Mouse (Mus musculus) gastrocnemius, postnatal 14 days (tissue): ENCODE results near the gene Ndufa5. TPM values are rescaled to one million over a fixed set of nuclear protein-coding genes. Genes with fewer than 3 reads are reported as not detected.
A peak's percentile ranks its signal among the peaks of the same experiment; 100 is the strongest.

Experiments
- DNase-seq: peaks from one replicate; pipeline ENCODE4 v3.0.0; 2021; ENCODE audit warnings: mixed read lengths
- intact Hi-C: fragments of 180-260 bp; cut with DNase I; formaldehyde crosslinking; loops from one replicate; pipeline ENCODE4 v1.15.1; 2025; ENCODE audit warnings: low total_unique reads
- total RNA-seq, 2 experiments: library from RNA; stranded (reverse); gene quantifications; 2 replicates each; pipeline ENCODE4 v1.2.3; 2021

Ndufa5 gene
- total RNA-seq, 2 experiments from 2014 or later: 489 to 566 TPM

DNA sequence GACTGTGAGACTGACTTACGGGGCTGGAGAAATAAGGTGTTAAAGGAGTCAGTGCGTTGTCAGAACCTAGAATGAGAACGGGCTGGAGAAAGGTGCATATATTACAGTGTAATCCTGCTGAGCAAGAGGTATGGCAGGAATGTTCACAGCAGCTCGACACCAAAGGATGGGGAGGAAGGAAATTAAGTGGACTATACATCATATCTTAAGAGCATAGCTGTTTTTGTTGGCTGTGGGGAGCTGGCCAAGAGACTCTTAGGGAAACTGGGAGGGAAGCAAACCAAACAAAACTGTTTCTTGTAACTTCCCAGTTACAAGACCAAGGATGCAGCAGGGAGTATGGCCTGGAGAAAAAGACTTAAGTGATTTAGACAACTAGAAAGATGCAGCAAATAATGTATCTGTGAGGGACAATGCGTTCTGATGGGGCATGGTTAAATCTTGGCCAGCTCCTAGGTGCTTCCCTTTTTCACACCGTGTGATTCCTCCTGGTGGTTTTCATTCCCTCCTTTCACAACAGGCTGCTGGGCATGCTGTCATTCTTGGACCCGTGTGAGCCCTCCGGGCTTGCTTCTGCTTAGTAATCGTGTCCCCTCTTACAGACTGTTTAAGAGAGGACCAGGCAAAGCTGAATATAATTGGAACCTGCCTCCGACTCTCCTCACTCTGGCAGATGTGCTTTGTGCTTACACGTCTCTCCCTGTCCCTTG is 3.1 kb upstream of the Ndufa5 start:
- intact Hi-C loops: no loop called here
- DNase-seq: peak; percentile 21

DNA sequence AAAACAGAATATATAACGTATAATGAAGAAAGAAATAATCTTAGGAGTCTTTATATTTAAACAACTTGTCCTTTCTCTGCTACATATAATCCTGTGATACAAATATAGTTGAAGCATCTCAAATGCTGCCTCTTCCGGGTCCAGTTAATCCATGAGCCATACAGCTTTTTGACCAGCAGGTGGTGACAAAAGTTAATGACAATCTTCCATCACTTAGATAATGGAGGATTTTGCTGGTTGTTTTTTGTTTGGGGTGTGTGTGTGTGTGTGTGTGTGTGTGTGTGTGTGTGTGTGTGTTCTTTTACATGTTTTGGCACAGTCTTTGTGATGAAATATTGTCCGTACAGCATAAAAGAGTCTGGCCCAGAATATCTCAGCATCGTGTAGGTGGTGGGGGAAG is 2.4 kb upstream of the Ndufa5 start:
- peak; percentile 13 for DNase-seq
- intact Hi-C loops: no loop called here

DNA sequence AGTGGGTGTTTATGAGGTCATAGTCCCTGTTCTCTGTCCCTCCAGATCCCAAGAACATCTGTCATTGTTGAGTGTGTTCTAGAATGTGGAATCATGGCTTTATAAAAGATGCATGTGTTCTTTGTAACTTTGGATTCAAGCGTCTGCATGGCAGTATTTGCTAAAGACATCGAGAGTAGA is 141 bp upstream of the Ndufa5 start, which contains the start of gene Asb15:
Gene Asb15, plus strand, starts transcription at position 81 of the 180 bp plus-strand sequence.
- DNase-seq: no peak
- intact Hi-C loops: loop anchor here (2.0 kb wide), 1 partner anchor 101 kb away; no protein-coding TSS in a partner anchor

DNA sequence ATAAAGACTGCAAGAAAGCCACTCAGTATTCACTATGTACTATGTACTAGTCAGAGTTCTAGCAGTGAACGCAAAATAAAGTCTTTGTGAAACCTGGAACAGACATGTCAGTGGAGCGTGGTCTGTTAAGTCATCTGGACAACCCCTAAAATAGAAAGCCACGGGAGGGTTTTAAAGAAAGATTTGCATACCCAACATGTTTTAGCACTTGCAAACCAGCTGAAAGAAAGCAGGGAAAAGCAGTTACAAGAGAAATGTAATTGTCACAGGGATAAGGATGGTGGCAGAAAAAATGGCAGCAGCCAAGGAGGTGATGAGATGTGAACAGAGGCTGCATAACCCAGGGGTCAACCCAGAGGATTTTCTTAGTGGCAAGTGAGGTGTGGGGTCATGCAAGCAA is 2.1 kb downstream of the Ndufa5 start:
- intact Hi-C loops: no loop called here
- no peak for DNase-seq

DNA sequence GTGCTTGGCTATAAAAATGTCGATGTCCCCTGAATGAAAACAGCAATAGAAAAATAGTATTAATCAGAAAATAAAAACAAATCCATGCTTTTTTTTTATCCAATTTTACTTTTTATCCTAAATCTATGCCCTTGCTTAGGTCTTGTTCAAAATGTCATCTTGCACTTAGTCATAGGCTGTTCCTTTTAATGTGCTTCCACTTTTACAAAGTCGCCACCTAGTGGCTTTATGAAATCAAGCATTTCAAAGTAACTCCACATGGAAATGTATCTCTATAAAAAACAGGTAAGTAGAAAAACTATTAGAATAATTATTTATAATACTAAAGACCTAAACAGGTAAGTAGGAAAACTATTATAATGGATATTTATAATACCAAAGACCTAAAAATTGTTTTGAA is 11.6 kb downstream of the Ndufa5 start:
- intact Hi-C loops: no loop called here
- no peak for DNase-seq

DNA sequence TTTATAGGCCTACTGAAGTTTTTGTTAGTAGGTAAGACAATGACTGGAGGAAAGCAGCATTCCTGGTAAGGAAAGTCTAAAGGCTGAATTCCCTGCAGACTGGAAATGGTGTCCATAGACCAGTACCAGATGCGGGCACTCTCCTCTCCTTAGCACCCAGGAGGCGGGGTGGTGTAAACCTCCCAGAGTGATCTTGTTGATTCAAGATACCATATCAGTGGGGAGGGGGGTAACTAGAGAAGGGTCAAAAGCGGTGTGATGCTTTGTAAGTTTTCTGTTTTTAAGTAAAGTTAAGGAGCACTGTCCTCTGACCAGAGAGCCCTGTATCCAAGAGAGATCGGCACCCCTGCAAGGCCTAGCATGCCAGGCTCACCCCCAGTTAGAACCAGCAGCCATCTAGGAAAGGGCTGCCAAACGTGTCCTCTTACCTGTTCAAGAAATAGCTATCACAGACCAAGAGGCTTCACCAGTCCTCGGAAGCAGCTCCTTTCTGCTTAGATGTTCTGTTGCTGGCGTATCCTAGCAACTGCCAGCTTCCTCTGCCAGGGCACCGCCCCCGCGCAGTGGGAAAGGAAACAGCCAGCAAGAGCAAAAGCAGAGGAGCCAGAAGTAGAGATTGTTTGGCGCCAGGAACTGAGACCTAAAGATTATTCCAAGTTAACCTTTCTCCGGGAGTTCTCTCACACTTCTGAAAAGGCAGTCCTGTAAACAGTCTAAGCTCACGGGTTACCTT is 13.1 kb downstream of the Ndufa5 start, which contains the start of gene Iqub:
Gene Iqub, minus strand, starts transcription at position 516 of the 733 bp plus-strand sequence.
- intact Hi-C loops: no loop called here
- peak; percentile 48 for DNase-seq

DNA sequence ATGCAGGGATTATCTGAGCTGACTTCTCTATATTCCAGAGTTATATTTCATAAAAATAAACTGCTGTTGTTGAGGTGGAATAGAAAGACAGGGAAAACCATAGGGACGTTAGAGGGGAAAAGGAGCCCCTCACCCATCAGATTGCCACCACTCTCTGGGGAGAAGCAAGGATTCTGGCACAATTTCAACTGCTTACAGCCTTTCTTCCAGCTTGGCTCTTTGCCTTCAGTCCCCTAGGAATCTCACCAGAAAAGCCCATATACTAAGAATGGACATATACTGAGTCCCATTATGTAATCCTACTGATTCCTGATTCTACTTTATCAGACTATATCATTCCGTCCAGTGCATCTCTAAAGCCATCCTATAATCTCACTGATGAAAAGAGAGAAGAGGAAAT is 23.7 kb downstream of the Ndufa5 start:
- DNase-seq: no peak
- intact Hi-C loops: no loop called here

DNA sequence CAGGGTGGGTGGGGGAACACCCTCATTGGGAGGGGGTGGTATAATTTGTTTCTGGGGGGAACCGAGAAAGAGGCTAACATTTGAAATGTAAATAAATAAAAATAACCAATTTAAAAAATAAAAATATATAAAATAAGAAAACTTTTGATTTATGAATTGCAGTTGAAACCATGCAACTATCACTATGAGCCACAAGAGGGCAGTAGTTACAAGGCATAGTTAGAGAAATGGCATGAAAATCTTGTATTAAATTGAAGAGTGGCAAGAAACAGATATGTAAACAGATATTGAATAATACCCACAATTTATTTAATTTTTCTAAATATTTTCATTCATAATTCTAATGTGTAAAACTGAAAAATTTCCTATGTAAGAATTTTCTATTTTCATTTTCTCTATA is 37.5 kb downstream of the Ndufa5 start:
- DNase-seq: no peak
- intact Hi-C loops: no loop called here

DNA sequence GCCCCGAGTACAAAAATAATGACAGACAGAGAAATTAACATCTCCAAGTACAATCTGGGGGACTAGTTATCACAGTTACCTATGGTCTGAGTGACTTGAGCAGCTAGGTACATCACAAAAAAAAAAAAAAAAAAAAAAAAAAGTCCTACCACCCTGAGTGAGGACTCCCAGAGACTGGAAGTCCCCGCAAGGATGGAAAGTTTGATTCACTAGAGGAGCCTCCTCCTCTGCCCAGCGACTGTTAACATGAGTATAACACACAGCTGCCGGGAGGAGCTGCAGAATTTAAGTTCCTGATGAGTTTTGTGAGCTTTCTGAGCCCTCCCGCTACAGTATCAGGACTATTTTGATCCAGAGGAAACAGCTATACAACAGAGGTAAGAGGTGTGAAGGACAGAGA is 41.3 kb downstream of the Ndufa5 start:
- no peak for DNase-seq
- intact Hi-C loops: no loop called here

DNA sequence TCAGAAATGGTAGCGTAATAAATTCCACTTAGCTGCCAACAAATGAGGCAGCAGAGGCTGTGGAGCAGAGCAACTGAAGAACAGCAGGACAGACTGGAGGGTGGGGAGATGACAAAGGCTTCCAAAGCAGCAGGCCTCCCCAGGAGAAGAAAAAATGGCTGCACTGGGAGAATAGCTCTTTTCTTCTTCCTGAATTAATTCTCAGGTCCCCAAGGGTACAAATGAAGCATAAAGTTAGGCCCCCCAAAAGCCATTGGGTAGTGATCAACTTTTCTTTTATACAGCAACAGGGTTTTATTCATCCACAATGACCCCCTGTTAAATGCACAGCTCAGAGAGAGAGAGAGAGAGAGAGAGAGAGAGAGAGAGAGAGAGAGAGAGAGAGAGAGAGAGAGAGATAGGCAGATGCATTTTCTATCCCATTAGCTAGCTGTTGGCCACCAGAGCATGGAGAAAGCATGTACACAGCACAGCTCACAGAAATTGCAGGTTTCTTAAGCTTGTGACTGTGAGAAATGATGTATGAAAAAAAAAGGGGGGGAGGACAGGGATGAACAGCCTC is 57.2 kb downstream of the Ndufa5 start:
- DNase-seq: no peak
- intact Hi-C loops: no loop called here

DNA sequence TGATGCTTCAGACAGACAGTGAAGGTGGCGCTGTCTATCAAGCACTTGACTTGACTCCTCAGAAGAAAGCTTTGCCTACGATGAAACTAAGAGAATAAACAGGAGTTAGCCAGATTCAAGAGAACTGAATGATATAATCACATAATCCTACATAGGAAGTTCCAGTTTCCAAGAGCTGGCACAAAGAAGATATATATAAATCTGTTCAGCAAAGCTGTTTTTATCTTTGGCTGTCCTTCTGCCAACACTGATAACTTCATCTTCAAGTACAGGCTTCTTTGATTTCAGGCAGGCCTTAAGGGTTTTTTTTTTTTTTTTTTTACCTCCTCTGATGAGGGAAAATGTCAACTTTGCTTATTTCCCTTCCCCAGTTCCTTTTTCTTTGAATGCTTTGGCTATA is 57.7 kb downstream of the Ndufa5 start:
- no peak for DNase-seq
- intact Hi-C loops: no loop called here

Other genes starting within 250 kb of the Ndufa5 start
- under 1 TPM in 1 of 2 experiments, not detected in 1; 0.06 TPM for gene Iqub, start 12.9 kb downstream of the Ndufa5 start, total RNA-seq
- 1 to 10 TPM; 4.1 to 7.4 TPM for gene Asb15, start 131 bp upstream of the Ndufa5 start, total RNA-seq
- gene Lmod2, start 69.7 kb upstream of the Ndufa5 start, total RNA-seq: 100 to 1,000 TPM; 118 to 208 TPM
- gene Wasl, start 137.0 kb upstream of the Ndufa5 start, total RNA-seq: 10 to 100 TPM; 18.9 to 19.7 TPM
- not detected for gene Hyal6, start 205.2 kb upstream of the Ndufa5 start, total RNA-seq
- gene Hyal4, start 220.3 kb upstream of the Ndufa5 start, total RNA-seq: not detected